Mouse (Mus musculus) cerebellum, postnatal 4 days (tissue): ENCODE data around the gene Atp8b3.

Experiments used
- DNase-seq, 2 experiments: peaks; one replicate each; pipeline ENCODE4 v3.0.0; 2022; ENCODE audit warnings: low spot score in 2 of 2, mixed read lengths in 1 of 2

Gene Atp8b3

GRCm38 (mm10) chr10:80523299-80523698 lies 15.6 kb downstream of the Atp8b3 start:
- no peak for DNase-seq

- no peak for DNase-seq
Measured at GRCm38 (mm10) chr10:80519287-80519686, 19.6 kb downstream of the Atp8b3 start.

GRCm38 (mm10) chr10:80513739-80514138 lies 25.2 kb downstream of the Atp8b3 start:
- DNase-seq: no peak

- DNase-seq: no peak
Measured at GRCm38 (mm10) chr10:80510273-80510660, 28.7 kb downstream of the Atp8b3 start.

- DNase-seq: peak; percentile 71 to 84
Measured at GRCm38 (mm10) chr10:80509412-80510272, 29.3 kb downstream of the Atp8b3 start.

GRCm38 (mm10) chr10:80506222-80506621 lies 32.7 kb downstream of the Atp8b3 start:
- DNase-seq: peak; percentile 62 to 63

GRCm38 (mm10) chr10:80504724-80505123 lies 34.2 kb downstream of the Atp8b3 start:
- DNase-seq: no peak

GRCm38 (mm10) chr10:80503599-80504220 lies 35.2 kb downstream of the Atp8b3 start:
- no peak for DNase-seq

GRCm38 (mm10) chr10:80502819-80503314 lies 36.1 kb downstream of the Atp8b3 start:
- DNase-seq: no peak

GRCm38 (mm10) chr10:80502291-80502690 lies 36.6 kb downstream of the Atp8b3 start:
- DNase-seq: no peak

GRCm38 (mm10) chr10:80496421-80496820 lies 42.5 kb downstream of the Atp8b3 start:
- no peak for DNase-seq

GRCm38 (mm10) chr10:80495901-80496300 lies 43.0 kb downstream of the Atp8b3 start:
- no peak for DNase-seq

- DNase-seq: no peak
Measured at GRCm38 (mm10) chr10:80494732-80495131, 44.2 kb downstream of the Atp8b3 start, which contains the start of gene Onecut3. Gene Onecut3, plus strand, starts transcription at chr10:80494835.

GRCm38 (mm10) chr10:80490051-80490450 lies 48.9 kb downstream of the Atp8b3 start:
- DNase-seq: no peak

- no peak for DNase-seq
Measured at GRCm38 (mm10) chr10:80486862-80487379, 52.0 kb downstream of the Atp8b3 start.

- DNase-seq: no peak
Measured at GRCm38 (mm10) chr10:80481002-80481401, 57.9 kb downstream of the Atp8b3 start.

- DNase-seq: no peak
Measured at GRCm38 (mm10) chr10:80478531-80478930, 60.4 kb downstream of the Atp8b3 start.

GRCm38 (mm10) chr10:80475290-80475959 lies 63.5 kb downstream of the Atp8b3 start:
- peak; percentile 78 to 93 for DNase-seq
